Mouse (Mus musculus): ENCODE data around the gene Gstt2.

GRCm38 (mm10) chr10:75834250-75834649 is 3.0 kb downstream of the Gstt2 start:
- TF ChIP-seq CTCF (IDR thresholded peaks at IDR 0.05; ENCODE audit: low read depth) = no peak
- TF ChIP-seq EP300 (optimal IDR thresholded peaks at IDR 0.05) = no peak

Measured in stomach, postnatal 0 days (tissue).